Mouse (Mus musculus) forebrain, embryonic 10.5 days (tissue): ENCODE measurements around the gene Med12. TPM values are rescaled to one million over a fixed set of nuclear protein-coding genes. Genes with fewer than 3 reads are reported as not detected.
"Not testable (repeated sequence)": the region's sequence is repeated elsewhere in the genome, so short reads cannot be mapped to it uniquely, and the experiment has no call there.

Experiments
- DNase-seq: peaks from one replicate; pipeline ENCODE4 v3.0.0-alpha.2; 2017; ENCODE audit warnings: low spot score; ENCODE audit errors: extremely low spot score
- H3K27ac ChIP-seq: fragments of 300-500 bp; sonication (generic); 2 replicates; pipeline ENCODE4 v1.5.1; 2016; ENCODE audit warnings: mild to moderate bottlenecking
- H3K27me3 ChIP-seq: fragments of 300-500 bp; sonication (generic); 2 replicates; pipeline ENCODE4 v1.6.1; 2016; ENCODE audit warnings: mild to moderate bottlenecking; ENCODE audit not compliant: poor library complexity, severe bottlenecking
- H3K36me3 ChIP-seq: fragments of 300-500 bp; sonication (generic); replicated peaks from 2 replicates; pipeline ENCODE4 v1.6.1; 2016; ENCODE audit warnings: mild to moderate bottlenecking, moderate library complexity
- H3K4me1 ChIP-seq: fragments of 300-500 bp; sonication (generic); 2 replicates; pipeline ENCODE4 v1.6.1; 2016
- H3K4me3 ChIP-seq: fragments of 300-500 bp; sonication (generic); 2 replicates; pipeline ENCODE4 v1.5.1; 2016; ENCODE audit warnings: mild to moderate bottlenecking, moderate library complexity
- H3K9me3 ChIP-seq: fragments of 300-500 bp; sonication (generic); 2 replicates; pipeline ENCODE4 v1.6.1; 2016; ENCODE audit warnings: mild to moderate bottlenecking, moderate library complexity
- WGBS: fragments of 180-500 bp; shearing (Covaris S2); methylation state at CpG from one replicate; pipeline ENCODE4 v1.1.7; 2016; 5-methylcytosine and 5-hydroxymethylcytosine counted together
- polyA plus RNA-seq: library from polyadenylated mRNA; unstranded; fragments of >200 nt; fragmentation: Nextera tagmentation; extraction: Ambion mirVana; gene quantifications from 2 replicates; pipeline ENCODE4 v1.2.1, GENCODE M21; 2016

Med12 gene
- polyA plus RNA-seq, 1 experiment from 2014 or later = 33.8 TPM

- Histone ChIP-seq H3K4me3 (no peak overlapping the region), H3K36me3 (peaks cover 15% of the 10 kb centered on the region), H3K9me3 (no peaks in the 10 kb centered on the region), H3K27me3 (peaks cover 100% of the 10 kb centered on the region), H3K27ac (no peak overlapping the region), H3K4me1 (peaks cover 23% of the 10 kb centered on the region)
- DNase-seq = no peak
- WGBS = 95% methylated on average over 5 of the region's 5 CpGs
Observed at GRCm38 (mm10) chrX:101309299-101309698, 35.5 kb downstream of the Med12 start.

GRCm38 (mm10) chrX:101313625-101314359 lies 40.0 kb downstream of the Med12 start:
- peak; percentile 34 for DNase-seq
- H3K27me3 ChIP-seq = peaks cover 95% of the 10 kb centered on the region
- 30% methylated on average over 6 of the region's 6 CpGs for WGBS

GRCm38 (mm10) chrX:101319775-101320174 lies 45.9 kb downstream of the Med12 start:
- no peaks in the 10 kb centered on the region for H3K4me1 ChIP-seq
- no peak overlapping the region for H3K4me3 ChIP-seq
- no peak overlapping the region for H3K27ac ChIP-seq
- H3K36me3 ChIP-seq = peaks cover 30% of the 10 kb centered on the region
- no peak for DNase-seq
- H3K9me3 ChIP-seq = no peaks in the 10 kb centered on the region
- peaks cover 56% of the 10 kb centered on the region for H3K27me3 ChIP-seq
- WGBS = 91% methylated on average over 12 of the region's 12 CpGs

More at GRCm38 (mm10) chrX:101313625-101314359, 40.0 kb downstream of the Med12 start:
- H3K4me3 ChIP-seq = no peak overlapping the region
- H3K4me1 ChIP-seq = peaks cover 18% of the 10 kb centered on the region
- H3K9me3 ChIP-seq = no peaks in the 10 kb centered on the region
- H3K27ac ChIP-seq = no peak overlapping the region
- H3K36me3 ChIP-seq = peaks cover 29% of the 10 kb centered on the region

GRCm38 (mm10) chrX:101325989-101326899 lies 52.4 kb downstream of the Med12 start:
- no peak for DNase-seq
- H3K27me3 ChIP-seq = peaks cover 13% of the 10 kb centered on the region; the same call in 1 of the 2 replicates
- no peaks in the 10 kb centered on the region for H3K36me3 ChIP-seq
- WGBS = 70% methylated on average over 8 of the region's 8 CpGs
- H3K4me1 ChIP-seq = peaks cover 7% of the 10 kb centered on the region
- H3K27ac ChIP-seq = no peak overlapping the region
- no peak overlapping the region for H3K4me3 ChIP-seq
- no peaks in the 10 kb centered on the region for H3K9me3 ChIP-seq

GRCm38 (mm10) chrX:101329372-101330028 lies 55.7 kb downstream of the Med12 start:
- WGBS = 23% methylated on average over 8 of the region's 10 CpGs
- no peak overlapping the region for H3K4me3 ChIP-seq
- H3K9me3 ChIP-seq = no peaks in the 10 kb centered on the region
- peaks cover 13% of the 10 kb centered on the region; the same call in 1 of the 2 replicates for H3K27me3 ChIP-seq
- DNase-seq = peak; percentile 69
- H3K27ac ChIP-seq = peak overlapping the region; percentile 79
- peaks cover 16% of the 10 kb centered on the region for H3K4me1 ChIP-seq
- no peaks in the 10 kb centered on the region for H3K36me3 ChIP-seq

GRCm38 (mm10) chrX:101332031-101332374 lies 58.2 kb downstream of the Med12 start:
- Histone ChIP-seq H3K9me3 (no peaks in the 10 kb centered on the region), H3K4me1 (peaks cover 16% of the 10 kb centered on the region), H3K36me3 (no peaks in the 10 kb centered on the region), H3K4me3 (peak overlapping the region; percentile 47), H3K27me3 (no peaks in the 10 kb centered on the region; the same call in 1 of the 2 replicates), H3K27ac (peak overlapping the region; percentile 89)
- DNase-seq = no peak
- WGBS = 44% methylated on average over 9 of the region's 9 CpGs

GRCm38 (mm10) chrX:101332375-101333211 lies 58.8 kb downstream of the Med12 start:
- 18% methylated on average over 46 of the region's 49 CpGs for WGBS
- Histone ChIP-seq H3K4me1 (peaks cover 16% of the 10 kb centered on the region), H3K36me3 (no peaks in the 10 kb centered on the region), H3K27me3 (peaks cover under 1% of the 10 kb centered on the region; the same call in 1 of the 2 replicates), H3K9me3 (no peaks in the 10 kb centered on the region), H3K27ac (peak overlapping the region; percentile 89), H3K4me3 (peak overlapping the region; percentile 47)
- peak; percentile 86 for DNase-seq

- no peak overlapping the region for H3K4me3 ChIP-seq
- no peak overlapping the region for H3K27ac ChIP-seq
- DNase-seq = no peak
- H3K36me3 ChIP-seq = no peaks in the 10 kb centered on the region
- H3K4me1 ChIP-seq = peaks cover 8% of the 10 kb centered on the region
- no peaks in the 10 kb centered on the region for H3K9me3 ChIP-seq
- peaks cover 4% of the 10 kb centered on the region; the same call in 1 of the 2 replicates for H3K27me3 ChIP-seq
- 90% methylated on average over 5 of the region's 5 CpGs for WGBS
Observed at GRCm38 (mm10) chrX:101334606-101335005, 60.8 kb downstream of the Med12 start.

- Histone ChIP-seq H3K4me1 (peaks cover under 1% of the 10 kb centered on the region), H3K27ac (no peak overlapping the region), H3K36me3 (no peaks in the 10 kb centered on the region), H3K27me3 (peaks cover 17% of the 10 kb centered on the region; the same call in 1 of the 2 replicates), H3K4me3 (no peak overlapping the region), H3K9me3 (no peaks in the 10 kb centered on the region)
- no peak for DNase-seq
- 60% methylated on average over 4 of the region's 4 CpGs for WGBS
Observed at GRCm38 (mm10) chrX:101338666-101339065, 64.8 kb downstream of the Med12 start.

- WGBS = 64% methylated on average over 2 of the region's 2 CpGs
- H3K4me3 ChIP-seq, H3K36me3 ChIP-seq, H3K4me1 ChIP-seq, H3K9me3 ChIP-seq, DNase-seq, H3K27ac ChIP-seq: not testable (repeated sequence)
- H3K27me3 ChIP-seq = peaks cover 38% of the 10 kb centered on the region; the same call in 1 of the 2 replicates
Observed at GRCm38 (mm10) chrX:101342837-101343236, 69.0 kb downstream of the Med12 start.

GRCm38 (mm10) chrX:101345456-101345855 lies 71.6 kb downstream of the Med12 start:
- no peaks in the 10 kb centered on the region for H3K9me3 ChIP-seq
- H3K27me3 ChIP-seq = peaks cover 37% of the 10 kb centered on the region; the same call in 1 of the 2 replicates
- H3K4me3 ChIP-seq = no peak overlapping the region
- no peak overlapping the region for H3K27ac ChIP-seq
- H3K4me1 ChIP-seq = no peaks in the 10 kb centered on the region
- no peaks in the 10 kb centered on the region for H3K36me3 ChIP-seq
- no peak for DNase-seq
- 83% methylated on average over 2 of the region's 2 CpGs for WGBS

- H3K4me1 ChIP-seq = no peaks in the 10 kb centered on the region
- no peaks in the 10 kb centered on the region for H3K9me3 ChIP-seq
- H3K27ac ChIP-seq = no peak overlapping the region
- WGBS = 70% methylated on average over 4 of the region's 4 CpGs
- no peaks in the 10 kb centered on the region for H3K36me3 ChIP-seq
- H3K4me3 ChIP-seq = no peak overlapping the region
- H3K27me3 ChIP-seq = peaks cover 31% of the 10 kb centered on the region; the same call in 1 of the 2 replicates
- DNase-seq = no peak
Observed at GRCm38 (mm10) chrX:101346475-101346874, 72.6 kb downstream of the Med12 start.
